Mouse (Mus musculus): ENCODE results near the gene Dusp16. TPM values are rescaled to one million over a fixed set of nuclear protein-coding genes. Genes with fewer than 3 reads are reported as not detected.

The Dusp16 gene
- polyA plus RNA-seq (2015; fragmentation: Nextera tagmentation; extraction: Ambion mirVana), result 14.3 and 18.0 TPM in 2 replicates

GRCm38 (mm10) chr6:134792141-134793045 lies at the start of gene Dusp16:
TSS of gene Dusp16 (minus strand) at chr6:134792625.
- WGBS, result under 1% methylated on average over 61 of the region's 108 CpGs
- Histone ChIP-seq H3K4me1 (peaks cover 15% of the 10 kb centered on the region), H3K9ac (peak within 1 kb of the TSS; percentile 94), H3K36me3 (no peaks in the 10 kb centered on the region), H3K27me3 (no peaks in the 10 kb centered on the region), H3K4me3 (peak within 1 kb of the TSS; percentile 81), H3K27ac (peak within 1 kb of the TSS; percentile 97), H3K9me3 (no peaks in the 10 kb centered on the region), H3K4me2 (peak within 1 kb of the TSS; percentile 68)
- peak; percentile 74 for ATAC-seq (ENCODE audit: insufficient number of reproducible peaks, insufficient read depth, low FRiP score, low TSS enrichment, low read depth)

- WGBS, result 76% methylated on average over 2 of the region's 2 CpGs
- Histone ChIP-seq H3K9me3 (no peaks in the 10 kb centered on the region), H3K9ac (no peak overlapping the region), H3K27me3 (no peaks in the 10 kb centered on the region), H3K36me3 (no peaks in the 10 kb centered on the region), H3K27ac (no peak overlapping the region), H3K4me2 (no peak overlapping the region), H3K4me3 (no peak overlapping the region), H3K4me1 (no peaks in the 10 kb centered on the region)
- no peak for ATAC-seq (ENCODE audit: insufficient number of reproducible peaks, insufficient read depth, low FRiP score, low TSS enrichment, low read depth)
Measured at GRCm38 (mm10) chr6:134840346-134840745, 47.9 kb upstream of the Dusp16 start.

- no peak overlapping the region for H3K27ac ChIP-seq
- no peaks in the 10 kb centered on the region for H3K9me3 ChIP-seq
- no peak overlapping the region for H3K4me2 ChIP-seq
- no peaks in the 10 kb centered on the region for H3K36me3 ChIP-seq
- no peak for ATAC-seq (ENCODE audit: insufficient number of reproducible peaks, insufficient read depth, low FRiP score, low TSS enrichment, low read depth)
- no peaks in the 10 kb centered on the region for H3K27me3 ChIP-seq
- no peak overlapping the region for H3K9ac ChIP-seq
- no peaks in the 10 kb centered on the region for H3K4me1 ChIP-seq
- H3K4me3 ChIP-seq, result no peak overlapping the region
- WGBS, result 87% methylated on average over 4 of the region's 4 CpGs
Measured at GRCm38 (mm10) chr6:134838111-134838510, 45.7 kb upstream of the Dusp16 start.

GRCm38 (mm10) chr6:134834585-134835251 lies 42.3 kb upstream of the Dusp16 start:
- WGBS, result 76% methylated on average over 9 of the region's 9 CpGs

GRCm38 (mm10) chr6:134830776-134831175 lies 38.4 kb upstream of the Dusp16 start:
- Histone ChIP-seq H3K27me3 (no peaks in the 10 kb centered on the region), H3K27ac (no peak overlapping the region), H3K4me2 (peak overlapping the region; percentile 83), H3K4me1 (peaks cover 9% of the 10 kb centered on the region), H3K9me3 (no peaks in the 10 kb centered on the region), H3K36me3 (no peaks in the 10 kb centered on the region), H3K4me3 (peak overlapping the region; percentile 73), H3K9ac (peak overlapping the region; percentile 78; the same call in 1 of the 2 replicates)
- no peak for ATAC-seq (ENCODE audit: insufficient number of reproducible peaks, insufficient read depth, low FRiP score, low TSS enrichment, low read depth)
- WGBS, result 1% methylated on average over 10 of the region's 10 CpGs

More at GRCm38 (mm10) chr6:134834585-134835251, 42.3 kb upstream of the Dusp16 start:
- no peak overlapping the region for H3K4me2 ChIP-seq
- H3K9ac ChIP-seq, result no peak overlapping the region
- H3K36me3 ChIP-seq, result no peaks in the 10 kb centered on the region
- ATAC-seq (ENCODE audit: insufficient number of reproducible peaks, insufficient read depth, low FRiP score, low TSS enrichment, low read depth), result no peak
- no peaks in the 10 kb centered on the region for H3K27me3 ChIP-seq
- H3K4me1 ChIP-seq, result no peaks in the 10 kb centered on the region
- no peaks in the 10 kb centered on the region for H3K9me3 ChIP-seq
- no peak overlapping the region for H3K27ac ChIP-seq
- H3K4me3 ChIP-seq, result no peak overlapping the region

GRCm38 (mm10) chr6:134829786-134830700 lies 37.6 kb upstream of the Dusp16 start, which contains the start of gene Crebl2:
TSS of gene Crebl2 (plus strand) at chr6:134830154.
- Histone ChIP-seq H3K27ac (peak within 1 kb of the TSS; percentile 93), H3K9ac (peak within 1 kb of the TSS; percentile 78), H3K4me2 (peak within 1 kb of the TSS; percentile 83), H3K9me3 (no peaks in the 10 kb centered on the region), H3K36me3 (no peaks in the 10 kb centered on the region), H3K4me3 (peak within 1 kb of the TSS; percentile 73), H3K27me3 (no peaks in the 10 kb centered on the region), H3K4me1 (peaks cover 9% of the 10 kb centered on the region)
- ATAC-seq (ENCODE audit: insufficient number of reproducible peaks, insufficient read depth, low FRiP score, low TSS enrichment, low read depth), result peak; percentile 93
- under 1% methylated on average over 56 of the region's 58 CpGs for WGBS

GRCm38 (mm10) chr6:134822844-134823243 lies 30.4 kb upstream of the Dusp16 start:
- H3K4me2 ChIP-seq, result no peak overlapping the region
- H3K27ac ChIP-seq, result no peak overlapping the region
- H3K9ac ChIP-seq, result no peak overlapping the region
- 62% methylated on average over 10 of the region's 10 CpGs for WGBS
- H3K4me1 ChIP-seq, result no peaks in the 10 kb centered on the region
- ATAC-seq (ENCODE audit: insufficient number of reproducible peaks, insufficient read depth, low FRiP score, low TSS enrichment, low read depth), result no peak
- no peaks in the 10 kb centered on the region for H3K27me3 ChIP-seq
- H3K4me3 ChIP-seq, result no peak overlapping the region
- no peaks in the 10 kb centered on the region for H3K9me3 ChIP-seq
- no peaks in the 10 kb centered on the region for H3K36me3 ChIP-seq

- no peak for ATAC-seq (ENCODE audit: insufficient number of reproducible peaks, insufficient read depth, low FRiP score, low TSS enrichment, low read depth)
- Histone ChIP-seq H3K9me3 (no peaks in the 10 kb centered on the region), H3K36me3 (no peaks in the 10 kb centered on the region), H3K4me2 (no peak overlapping the region), H3K4me1 (no peaks in the 10 kb centered on the region), H3K27ac (no peak overlapping the region), H3K9ac (no peak overlapping the region), H3K4me3 (no peak overlapping the region), H3K27me3 (no peaks in the 10 kb centered on the region)
- 58% methylated on average over 6 of the region's 6 CpGs for WGBS
Measured at GRCm38 (mm10) chr6:134820411-134820810, 28.0 kb upstream of the Dusp16 start.

GRCm38 (mm10) chr6:134819741-134820140 lies 27.3 kb upstream of the Dusp16 start:
- Histone ChIP-seq H3K4me2 (no peak overlapping the region), H3K4me3 (no peak overlapping the region), H3K9me3 (no peaks in the 10 kb centered on the region), H3K27ac (no peak overlapping the region), H3K36me3 (no peaks in the 10 kb centered on the region), H3K9ac (no peak overlapping the region), H3K27me3 (no peaks in the 10 kb centered on the region), H3K4me1 (no peaks in the 10 kb centered on the region)
- ATAC-seq (ENCODE audit: insufficient number of reproducible peaks, insufficient read depth, low FRiP score, low TSS enrichment, low read depth), result no peak
- WGBS, result 50% methylated on average over 5 of the region's 5 CpGs

GRCm38 (mm10) chr6:134817051-134817928 lies 24.9 kb upstream of the Dusp16 start:
- no peaks in the 10 kb centered on the region for H3K36me3 ChIP-seq
- peak; percentile 56; the same call in 1 of the 2 replicates for ATAC-seq (ENCODE audit: insufficient number of reproducible peaks, insufficient read depth, low FRiP score, low TSS enrichment, low read depth)
- no peaks in the 10 kb centered on the region for H3K9me3 ChIP-seq
- peak overlapping the region; percentile 52; the same call in 1 of the 2 replicates for H3K27ac ChIP-seq
- no peaks in the 10 kb centered on the region for H3K27me3 ChIP-seq
- no peak overlapping the region for H3K4me3 ChIP-seq
- no peak overlapping the region for H3K9ac ChIP-seq
- WGBS, result 52% methylated on average over 12 of the region's 12 CpGs
- no peaks in the 10 kb centered on the region for H3K4me1 ChIP-seq
- H3K4me2 ChIP-seq, result no peak overlapping the region
